Mouse (Mus musculus) myocyte (in vitro differentiated cells): ENCODE results near the gene Snrnp27. TPM values are rescaled to one million over a fixed set of nuclear protein-coding genes. Genes with fewer than 3 reads are reported as not detected.

Experiments used
- H3K27me3 ChIP-seq: one replicate; pipeline ENCODE4 v1.6.1; 2011; ENCODE audit not compliant: control insufficient read depth, insufficient read depth, insufficient read length
- H3K36me3 ChIP-seq: one replicate; pipeline ENCODE4 v1.6.1; 2011; ENCODE audit not compliant: control insufficient read depth, insufficient read depth
- H3K4me2 ChIP-seq: one replicate; pipeline ENCODE4 v1.6.1; 2011; ENCODE audit warnings: low read depth, control low read depth
- H3K4me3 ChIP-seq: one replicate; pipeline ENCODE4 v1.5.1; 2011; ENCODE audit warnings: mild to moderate bottlenecking, control low read depth, moderate library complexity
- H3K79me2 ChIP-seq: one replicate; pipeline ENCODE4 v1.6.1; 2011; ENCODE audit not compliant: control insufficient read depth, insufficient read depth
- H3ac ChIP-seq: one replicate; pipeline ENCODE4 v1.6.1; 2011; ENCODE audit not compliant: control insufficient read depth, insufficient read length
- CEBPB ChIP-seq: IDR thresholded peaks from 2 replicates; pipeline ENCODE4 v1.6.1; 2011; ENCODE audit warnings: mild to moderate bottlenecking, moderate library complexity; ENCODE audit not compliant: poor library complexity, insufficient read depth, severe bottlenecking
- E2F4 ChIP-seq: IDR thresholded peaks from one replicate; pipeline ENCODE4 v1.6.1; 2011; ENCODE audit warnings: mild to moderate bottlenecking, control low read depth, moderate library complexity; ENCODE audit not compliant: insufficient read depth
- MAX ChIP-seq: IDR thresholded peaks from one replicate; pipeline ENCODE4 v1.6.1; 2011; ENCODE audit warnings: low read depth, mild to moderate bottlenecking, control low read depth
- MYOD1 ChIP-seq, 3 experiments: IDR thresholded peaks; one replicate each; pipeline ENCODE4 v1.6.1; 2011; ENCODE audit warnings: control low read depth in 2 of 3, low read depth in 2 of 3, mild to moderate bottlenecking in 2 of 3, moderate library complexity in 1 of 3; ENCODE audit not compliant: insufficient read length in 2 of 3, control insufficient read depth in 1 of 3
- MYOG ChIP-seq, 3 experiments: IDR thresholded peaks; one replicate each; pipeline ENCODE4 v1.6.1; 2011; ENCODE audit warnings: control low read depth in 2 of 3, low read depth in 2 of 3, mild to moderate bottlenecking in 2 of 3; ENCODE audit not compliant: insufficient read length in 2 of 3, control insufficient read depth in 1 of 3, insufficient read depth in 1 of 3
- POLR2A ChIP-seq: IDR thresholded peaks from one replicate; pipeline ENCODE4 v1.6.1; 2011; ENCODE audit warnings: low read depth, mild to moderate bottlenecking, control low read depth, moderate library complexity; ENCODE audit not compliant: insufficient read length
- POLR2AphosphoS2 ChIP-seq: IDR thresholded peaks from one replicate; pipeline ENCODE4 v1.6.1; 2011; ENCODE audit warnings: low read depth, control low read depth; ENCODE audit not compliant: insufficient read length
- REST ChIP-seq: IDR thresholded peaks from one replicate; pipeline ENCODE4 v1.6.1; 2011; ENCODE audit warnings: mild to moderate bottlenecking, control low read depth, moderate library complexity; ENCODE audit not compliant: insufficient read depth, insufficient read length
- SRF ChIP-seq: IDR thresholded peaks from one replicate; pipeline ENCODE4 v1.6.1; 2011; ENCODE audit warnings: low read depth; ENCODE audit not compliant: control insufficient read depth, insufficient read length
- TCF12 ChIP-seq: IDR thresholded peaks from one replicate; pipeline ENCODE4 v1.6.1; 2011; ENCODE audit warnings: mild to moderate bottlenecking, control low read depth; ENCODE audit not compliant: poor library complexity, insufficient read depth, severe bottlenecking
- TCF3 ChIP-seq: IDR thresholded peaks from one replicate; pipeline ENCODE4 v1.6.1; 2011; ENCODE audit warnings: low read depth, control low read depth; ENCODE audit not compliant: insufficient read length
- USF1 ChIP-seq: IDR thresholded peaks from one replicate; pipeline ENCODE4 v1.6.1; 2011; ENCODE audit warnings: low read depth, mild to moderate bottlenecking, control low read depth, moderate library complexity
- polyA plus RNA-seq: library from polyadenylated mRNA; unstranded; fragments of >200 nt; fragmentation: generic; extraction: Trizol; gene quantifications from one replicate; pipeline ENCODE4 v1.2.1, GENCODE M21; 2012; ENCODE audit warnings: missing spikeins

Snrnp27 gene
- polyA plus RNA-seq, 1 experiment: 53.8 TPM

GRCm38 (mm10) chr6:86653026-86653425 lies 31.3 kb downstream of the Snrnp27 start:
- no peak overlapping the region for H3K4me3 ChIP-seq
- no peaks in the 10 kb centered on the region for H3K36me3 ChIP-seq

DNA sequence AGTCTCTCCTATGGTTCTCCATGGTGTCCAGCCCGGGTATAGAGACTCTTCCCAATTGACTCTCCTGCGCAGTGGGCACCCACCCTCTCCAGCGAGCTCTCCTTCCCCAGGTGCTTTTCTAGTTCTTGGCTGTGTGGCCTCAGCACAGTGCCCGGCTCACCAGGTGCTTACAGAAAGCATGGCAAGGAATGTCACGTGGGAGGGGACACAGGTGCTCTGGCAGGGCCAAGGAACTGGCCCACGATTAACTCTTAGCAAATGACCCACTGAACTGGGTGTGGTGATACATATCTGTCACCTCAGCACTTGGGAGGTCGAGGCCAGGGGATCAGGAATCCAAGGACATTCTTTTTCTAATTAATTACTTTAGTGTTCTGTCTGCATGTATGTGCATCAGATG lies 38.2 kb downstream of the Snrnp27 start:
- Histone ChIP-seq H3K4me2 (no peak overlapping the region), H3K27me3 (no peaks in the 10 kb centered on the region), H3ac (no peak overlapping the region), H3K36me3 (no peaks in the 10 kb centered on the region), H3K79me2 (no peaks in the 10 kb centered on the region), H3K4me3 (no peak overlapping the region)
- no peak for TF ChIP-seq POLR2A
- TF ChIP-seq REST: no peak
- no peak for TF ChIP-seq SRF
- no peak for TF ChIP-seq POLR2AphosphoS2
- no peak for TF ChIP-seq MYOD1 (IDR thresholded peaks at IDR 0.05; ENCODE audit: control insufficient read depth in 1 of 3, insufficient read length in 2 of 3, low read depth in 2 of 3)
- TF ChIP-seq MYOG (IDR thresholded peaks at IDR 0.05; ENCODE audit: control insufficient read depth in 1 of 3, insufficient read depth in 1 of 3, insufficient read length in 2 of 3, low read depth in 2 of 3): no peak
- no peak for TF ChIP-seq CEBPB
- no peak for TF ChIP-seq TCF3
- TF ChIP-seq MAX: no peak
- no peak for TF ChIP-seq E2F4
- TF ChIP-seq USF1: no peak
- no peak for TF ChIP-seq TCF12

More at GRCm38 (mm10) chr6:86653026-86653425, 31.3 kb downstream of the Snrnp27 start:
- Histone ChIP-seq H3K4me2 (no peak overlapping the region), H3K27me3 (no peaks in the 10 kb centered on the region), H3ac (no peak overlapping the region), H3K79me2 (no peaks in the 10 kb centered on the region)
- no peak for TF ChIP-seq MYOD1 (IDR thresholded peaks at IDR 0.05; ENCODE audit: control insufficient read depth in 1 of 3, insufficient read length in 2 of 3, low read depth in 2 of 3)
- no peak for TF ChIP-seq SRF
- TF ChIP-seq MYOG (IDR thresholded peaks at IDR 0.05; ENCODE audit: control insufficient read depth in 1 of 3, insufficient read depth in 1 of 3, insufficient read length in 2 of 3, low read depth in 2 of 3): no peak
- no peak for TF ChIP-seq POLR2A
- TF ChIP-seq MAX: no peak
- no peak for TF ChIP-seq E2F4
- TF ChIP-seq TCF12: no peak
- TF ChIP-seq POLR2AphosphoS2: no peak
- TF ChIP-seq USF1: no peak
- TF ChIP-seq TCF3: no peak
- no peak for TF ChIP-seq REST
- no peak for TF ChIP-seq CEBPB

GRCm38 (mm10) chr6:86645551-86645950 lies 38.8 kb downstream of the Snrnp27 start:
- Histone ChIP-seq H3K4me2 (no peak overlapping the region), H3K79me2 (no peaks in the 10 kb centered on the region), H3K4me3 (no peak overlapping the region), H3K27me3 (no peaks in the 10 kb centered on the region), H3K36me3 (no peaks in the 10 kb centered on the region), H3ac (no peak overlapping the region)
- TF ChIP-seq CEBPB (no peak), MAX (no peak), E2F4 (no peak), POLR2AphosphoS2 (no peak), MYOG (IDR thresholded peaks at IDR 0.05; ENCODE audit: control insufficient read depth in 1 of 3, insufficient read depth in 1 of 3, insufficient read length in 2 of 3, low read depth in 2 of 3) (no peak), USF1 (no peak), POLR2A (no peak), REST (no peak), TCF12 (no peak), TCF3 (no peak)

DNA sequence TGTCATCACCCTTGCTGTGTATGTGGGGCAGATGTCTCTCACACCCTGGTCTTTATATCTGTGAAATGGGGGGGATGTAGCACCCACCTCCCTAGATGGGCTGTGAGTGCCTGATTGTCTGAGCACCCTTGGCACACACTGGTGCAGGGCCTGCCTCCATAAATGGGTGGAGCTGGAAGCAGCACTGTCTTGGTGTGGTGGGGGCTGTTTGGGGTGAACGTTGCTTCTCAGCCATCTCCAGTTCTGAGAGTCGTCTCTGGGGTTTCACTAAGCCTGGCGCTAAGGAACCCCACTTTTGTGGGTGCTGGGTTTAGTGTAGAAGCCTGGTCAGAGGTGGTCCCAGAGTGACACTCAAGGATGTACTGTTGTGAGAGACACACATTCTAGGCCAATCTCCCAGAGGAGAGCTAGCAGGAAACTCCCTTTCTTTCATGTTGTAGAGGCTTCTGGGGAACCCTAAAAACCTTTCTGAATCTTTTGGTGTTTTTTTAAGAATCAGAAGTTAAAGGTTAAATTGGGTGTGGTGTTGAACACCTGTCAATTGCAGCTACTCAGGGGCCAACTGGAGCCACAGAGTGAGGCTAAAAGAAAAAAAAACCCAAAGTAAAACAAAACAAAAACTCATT lies 39.4 kb downstream of the Snrnp27 start:
- H3ac ChIP-seq: no peak overlapping the region
- no peaks in the 10 kb centered on the region for H3K36me3 ChIP-seq
- no peak for TF ChIP-seq USF1
- no peak for TF ChIP-seq MYOG (IDR thresholded peaks at IDR 0.05; ENCODE audit: control insufficient read depth in 1 of 3, insufficient read depth in 1 of 3, insufficient read length in 2 of 3, low read depth in 2 of 3)
- TF ChIP-seq MAX: no peak
- no peak for TF ChIP-seq REST
- TF ChIP-seq SRF: no peak
- TF ChIP-seq TCF3: no peak
- no peak for TF ChIP-seq POLR2A
- no peak for TF ChIP-seq CEBPB
- no peak for TF ChIP-seq E2F4
- no peak for TF ChIP-seq MYOD1 (IDR thresholded peaks at IDR 0.05; ENCODE audit: control insufficient read depth in 1 of 3, insufficient read length in 2 of 3, low read depth in 2 of 3)
- no peak for TF ChIP-seq TCF12
- TF ChIP-seq POLR2AphosphoS2: no peak
- H3K4me3 ChIP-seq: no peak overlapping the region
- H3K79me2 ChIP-seq: no peaks in the 10 kb centered on the region
- no peaks in the 10 kb centered on the region for H3K27me3 ChIP-seq
- no peak overlapping the region for H3K4me2 ChIP-seq
